ENCODE assay signal across 8 mouse cellular contexts in the genomic region with DNA sequence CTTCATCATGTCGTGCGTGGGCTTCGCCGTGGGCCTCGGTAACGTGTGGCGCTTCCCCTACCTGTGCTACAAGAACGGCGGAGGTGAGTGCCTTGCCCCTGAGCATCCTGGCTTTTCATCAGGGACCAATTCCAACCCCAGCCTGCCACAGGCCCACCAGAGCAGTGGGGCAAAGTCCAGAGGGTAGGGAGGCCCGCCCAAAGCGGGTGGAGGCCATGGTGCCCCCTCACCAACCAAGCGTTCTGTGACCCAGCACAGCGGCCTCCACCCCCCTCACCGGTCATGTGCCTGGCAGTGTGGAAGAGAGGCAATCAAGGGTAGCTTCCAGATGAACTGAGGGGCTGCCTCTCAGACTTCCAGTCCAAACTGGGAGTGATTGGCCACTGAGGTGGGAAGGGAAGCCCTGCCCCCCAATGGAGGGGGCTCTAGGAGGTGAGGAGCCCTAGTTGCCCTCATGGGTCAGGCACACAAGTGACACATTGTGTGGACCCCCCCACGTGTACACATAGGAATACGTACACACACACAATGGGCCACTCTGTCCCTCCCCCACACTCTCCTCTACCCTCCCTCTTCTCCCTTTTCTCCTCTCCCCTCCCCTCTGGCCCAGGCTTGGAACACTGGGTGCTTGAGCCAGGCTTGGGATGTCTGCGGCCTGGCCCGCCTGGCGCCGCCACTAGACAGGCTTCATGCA. TPM values are rescaled to one million over a fixed set of nuclear protein-coding genes. Genes with fewer than 3 reads are reported as not detected.
A peak's percentile ranks its signal among the peaks of the same experiment; 100 is the strongest.
DNase-seq lines count a peak whose midpoint lies in the region; ATAC-seq lines count a peak whose summit lies in the region.

No protein-coding gene starts in this region.

- no peaks in the 10 kb centered on the region for H3K9me3 ChIP-seq in forebrain, embryonic 13.5 days (replicated peaks)
- no peaks in the 10 kb centered on the region for H3K9me3 ChIP-seq in hindbrain, embryonic 15.5 days
- H3K9me3 ChIP-seq in limb, embryonic 13.5 days: no peaks in the 10 kb centered on the region
- H3K9me3 ChIP-seq in neural tube, embryonic 13.5 days: no peaks in the 10 kb centered on the region

- H3K27ac ChIP-seq in forebrain, embryonic 13.5 days: peak overlapping the region; percentile 25; the same call in 1 of the 2 replicates
- H3K27ac ChIP-seq in hindbrain, embryonic 15.5 days (replicated peaks): peak overlapping the region; percentile 73; the same call in 1 of the 2 replicates
- H3K27ac ChIP-seq in limb, embryonic 13.5 days: no peak overlapping the region
- peak overlapping the region; percentile 64 for H3K27ac ChIP-seq in neural tube, embryonic 13.5 days (replicated peaks)

- peaks cover 27% of the 10 kb centered on the region for H3K36me3 ChIP-seq in forebrain, embryonic 13.5 days (ENCODE audit: poor library complexity, severe bottlenecking)
- no peaks in the 10 kb centered on the region for H3K36me3 ChIP-seq in hindbrain, embryonic 15.5 days
- peaks cover 22% of the 10 kb centered on the region for H3K36me3 ChIP-seq in limb, embryonic 13.5 days
- H3K36me3 ChIP-seq in neural tube, embryonic 13.5 days: peaks cover 29% of the 10 kb centered on the region

- peak; percentile 39 for ATAC-seq in forebrain, embryonic 13.5 days
- ATAC-seq in hindbrain, embryonic 15.5 days (ENCODE audit: low FRiP score, low read depth): peak; percentile 39
- ATAC-seq in limb, embryonic 13.5 days (ENCODE audit: low FRiP score, low read depth): peak; percentile 22; the same call in 1 of the 2 replicates
- peak; percentile 49 for ATAC-seq in neural tube, embryonic 13.5 days (ENCODE audit: low read depth)
- no peak for ATAC-seq in megakaryocyte-erythroid progenitor cell, adult 5-6 weeks (replicated peaks; ENCODE audit: low FRiP score, low TSS enrichment, poor library complexity, severe bottlenecking)

- peak; percentile 46 to 50 for DNase-seq in cerebellum, adult 18-20 months
- no peak for DNase-seq in cerebellum, adult 11 months
- peak; percentile 49 for DNase-seq in adipocyte (ENCODE audit: low spot score)

- H3K4me3 ChIP-seq in forebrain, embryonic 13.5 days: peak overlapping the region; percentile 59
- peak overlapping the region; percentile 62 for H3K4me3 ChIP-seq in hindbrain, embryonic 15.5 days
- peak overlapping the region; percentile 63 for H3K4me3 ChIP-seq in limb, embryonic 13.5 days
- H3K4me3 ChIP-seq in neural tube, embryonic 13.5 days: peak overlapping the region; percentile 58

- H3K9ac ChIP-seq in forebrain, embryonic 13.5 days: peak overlapping the region; percentile 84
- H3K9ac ChIP-seq in hindbrain, embryonic 15.5 days: peak overlapping the region; percentile 74
- peak overlapping the region; percentile 80 for H3K9ac ChIP-seq in limb, embryonic 13.5 days
- H3K9ac ChIP-seq in neural tube, embryonic 13.5 days: peak overlapping the region; percentile 85

- H3K4me2 ChIP-seq in forebrain, embryonic 13.5 days: peak overlapping the region; percentile 74
- H3K4me2 ChIP-seq in hindbrain, embryonic 15.5 days: peak overlapping the region; percentile 75
- peak overlapping the region; percentile 72 for H3K4me2 ChIP-seq in limb, embryonic 13.5 days (replicated peaks)
- H3K4me2 ChIP-seq in neural tube, embryonic 13.5 days: peak overlapping the region; percentile 69

- H3K4me1 ChIP-seq in forebrain, embryonic 13.5 days: peaks cover 15% of the 10 kb centered on the region; the same call in 1 of the 2 replicates
- peaks cover 21% of the 10 kb centered on the region for H3K4me1 ChIP-seq in hindbrain, embryonic 15.5 days (replicated peaks)
- peaks cover 17% of the 10 kb centered on the region for H3K4me1 ChIP-seq in limb, embryonic 13.5 days
- H3K4me1 ChIP-seq in neural tube, embryonic 13.5 days (replicated peaks): peaks cover 25% of the 10 kb centered on the region

- WGBS in forebrain, embryonic 13.5 days: 30% methylated on average over 20 of the region's 20 CpGs
- WGBS in hindbrain, embryonic 15.5 days: 40% methylated on average over 20 of the region's 20 CpGs
- 28% methylated on average over 20 of the region's 20 CpGs for WGBS in limb, embryonic 13.5 days
- 31% methylated on average over 20 of the region's 20 CpGs for WGBS in neural tube, embryonic 13.5 days

- no peaks in the 10 kb centered on the region for H3K27me3 ChIP-seq in forebrain, embryonic 13.5 days
- no peaks in the 10 kb centered on the region for H3K27me3 ChIP-seq in hindbrain, embryonic 15.5 days
- H3K27me3 ChIP-seq in limb, embryonic 13.5 days: peaks cover 16% of the 10 kb centered on the region; the same call in 1 of the 2 replicates
- no peaks in the 10 kb centered on the region for H3K27me3 ChIP-seq in neural tube, embryonic 13.5 days

RNA-seq across cellular contexts. Expression of a gene that starts 1.2 kb away (rescaled TPM):
- polyA plus RNA-seq in forebrain, embryonic 13.5 days (2015; fragmentation: Nextera tagmentation; extraction: Ambion mirVana): 6.2 and 6.4 TPM in 2 replicates
- polyA plus RNA-seq in hindbrain, embryonic 15.5 days (2015; fragmentation: Nextera tagmentation; extraction: Ambion mirVana): 6.7 and 7.0 TPM in 2 replicates
- polyA plus RNA-seq in limb, embryonic 13.5 days (2015; fragmentation: Nextera tagmentation; extraction: Ambion mirVana): 8.3 and 8.8 TPM in 2 replicates
- polyA plus RNA-seq in neural tube, embryonic 13.5 days (2015; fragmentation: Nextera tagmentation; extraction: Ambion mirVana): 7.7 and 7.8 TPM in 2 replicates
- 2.0 TPM in 1 of 2 replicates, not detected in the other for total RNA-seq in megakaryocyte-erythroid progenitor cell, adult 5-6 weeks (2014; fragmentation: Nextera tagmentation)
- 0.34 TPM in 1 of 2 replicates, not detected in the other for total RNA-seq in megakaryocyte-erythroid progenitor cell, adult 5-6 weeks (2017)

RNA-seq across cellular contexts. Expression of a gene that starts 14.2 kb away (rescaled TPM):
- 57.5 and 66.5 TPM in 2 replicates for polyA plus RNA-seq in forebrain, embryonic 13.5 days (2015; fragmentation: Nextera tagmentation; extraction: Ambion mirVana)
- polyA plus RNA-seq in hindbrain, embryonic 15.5 days (2015; fragmentation: Nextera tagmentation; extraction: Ambion mirVana): 162 and 175 TPM in 2 replicates
- 21.7 TPM in 2 replicates for polyA plus RNA-seq in limb, embryonic 13.5 days (2015; fragmentation: Nextera tagmentation; extraction: Ambion mirVana)
- 86.2 and 94.4 TPM in 2 replicates for polyA plus RNA-seq in neural tube, embryonic 13.5 days (2015; fragmentation: Nextera tagmentation; extraction: Ambion mirVana)
- 2.7 TPM in 1 of 2 replicates, not detected in the other for total RNA-seq in megakaryocyte-erythroid progenitor cell, adult 5-6 weeks (2014; fragmentation: Nextera tagmentation)
- not detected in 2 replicates for total RNA-seq in megakaryocyte-erythroid progenitor cell, adult 5-6 weeks (2017)

RNA-seq across cellular contexts. Expression of a gene that starts 34.9 kb away (rescaled TPM):
- 0.90 and 1.5 TPM in 2 replicates for polyA plus RNA-seq in forebrain, embryonic 13.5 days (2015; fragmentation: Nextera tagmentation; extraction: Ambion mirVana)
- polyA plus RNA-seq in hindbrain, embryonic 15.5 days (2015; fragmentation: Nextera tagmentation; extraction: Ambion mirVana): 0.82 and 1.0 TPM in 2 replicates
- 22.6 and 23.2 TPM in 2 replicates for polyA plus RNA-seq in limb, embryonic 13.5 days (2015; fragmentation: Nextera tagmentation; extraction: Ambion mirVana)
- 1.1 and 1.6 TPM in 2 replicates for polyA plus RNA-seq in neural tube, embryonic 13.5 days (2015; fragmentation: Nextera tagmentation; extraction: Ambion mirVana)
- 1.5 TPM in 1 of 2 replicates, not detected in the other for total RNA-seq in megakaryocyte-erythroid progenitor cell, adult 5-6 weeks (2014; fragmentation: Nextera tagmentation)
- total RNA-seq in megakaryocyte-erythroid progenitor cell, adult 5-6 weeks (2017): 0.38 and 0.61 TPM in 2 replicates

RNA-seq across cellular contexts. Expression of a gene that starts 41.9 kb away (rescaled TPM):
- 111 and 115 TPM in 2 replicates for polyA plus RNA-seq in forebrain, embryonic 13.5 days (2015; fragmentation: Nextera tagmentation; extraction: Ambion mirVana)
- 134 and 137 TPM in 2 replicates for polyA plus RNA-seq in hindbrain, embryonic 15.5 days (2015; fragmentation: Nextera tagmentation; extraction: Ambion mirVana)
- polyA plus RNA-seq in limb, embryonic 13.5 days (2015; fragmentation: Nextera tagmentation; extraction: Ambion mirVana): 211 and 215 TPM in 2 replicates
- polyA plus RNA-seq in neural tube, embryonic 13.5 days (2015; fragmentation: Nextera tagmentation; extraction: Ambion mirVana): 147 and 150 TPM in 2 replicates
- total RNA-seq in megakaryocyte-erythroid progenitor cell, adult 5-6 weeks (2014; fragmentation: Nextera tagmentation): 117 and 129 TPM in 2 replicates
- total RNA-seq in megakaryocyte-erythroid progenitor cell, adult 5-6 weeks (2017): 177 and 215 TPM in 2 replicates

RNA-seq across cellular contexts. Expression of a gene that starts 42.3 kb away (rescaled TPM):
- 9.6 and 9.7 TPM in 2 replicates for polyA plus RNA-seq in forebrain, embryonic 13.5 days (2015; fragmentation: Nextera tagmentation; extraction: Ambion mirVana)
- polyA plus RNA-seq in hindbrain, embryonic 15.5 days (2015; fragmentation: Nextera tagmentation; extraction: Ambion mirVana): 12.9 and 13.9 TPM in 2 replicates
- 16.1 and 17.1 TPM in 2 replicates for polyA plus RNA-seq in limb, embryonic 13.5 days (2015; fragmentation: Nextera tagmentation; extraction: Ambion mirVana)
- 10.3 and 11.1 TPM in 2 replicates for polyA plus RNA-seq in neural tube, embryonic 13.5 days (2015; fragmentation: Nextera tagmentation; extraction: Ambion mirVana)
- 8.9 and 12.1 TPM in 2 replicates for total RNA-seq in megakaryocyte-erythroid progenitor cell, adult 5-6 weeks (2014; fragmentation: Nextera tagmentation)
- total RNA-seq in megakaryocyte-erythroid progenitor cell, adult 5-6 weeks (2017): 3.5 and 6.4 TPM in 2 replicates
